Mouse (Mus musculus) right cerebral cortex, postnatal 4 days (tissue): ENCODE data around the gene Uchl5.

Source experiments
- DNase-seq: peaks from one replicate; pipeline ENCODE4 v3.0.0-alpha.2; 2022

Gene Uchl5

DNA sequence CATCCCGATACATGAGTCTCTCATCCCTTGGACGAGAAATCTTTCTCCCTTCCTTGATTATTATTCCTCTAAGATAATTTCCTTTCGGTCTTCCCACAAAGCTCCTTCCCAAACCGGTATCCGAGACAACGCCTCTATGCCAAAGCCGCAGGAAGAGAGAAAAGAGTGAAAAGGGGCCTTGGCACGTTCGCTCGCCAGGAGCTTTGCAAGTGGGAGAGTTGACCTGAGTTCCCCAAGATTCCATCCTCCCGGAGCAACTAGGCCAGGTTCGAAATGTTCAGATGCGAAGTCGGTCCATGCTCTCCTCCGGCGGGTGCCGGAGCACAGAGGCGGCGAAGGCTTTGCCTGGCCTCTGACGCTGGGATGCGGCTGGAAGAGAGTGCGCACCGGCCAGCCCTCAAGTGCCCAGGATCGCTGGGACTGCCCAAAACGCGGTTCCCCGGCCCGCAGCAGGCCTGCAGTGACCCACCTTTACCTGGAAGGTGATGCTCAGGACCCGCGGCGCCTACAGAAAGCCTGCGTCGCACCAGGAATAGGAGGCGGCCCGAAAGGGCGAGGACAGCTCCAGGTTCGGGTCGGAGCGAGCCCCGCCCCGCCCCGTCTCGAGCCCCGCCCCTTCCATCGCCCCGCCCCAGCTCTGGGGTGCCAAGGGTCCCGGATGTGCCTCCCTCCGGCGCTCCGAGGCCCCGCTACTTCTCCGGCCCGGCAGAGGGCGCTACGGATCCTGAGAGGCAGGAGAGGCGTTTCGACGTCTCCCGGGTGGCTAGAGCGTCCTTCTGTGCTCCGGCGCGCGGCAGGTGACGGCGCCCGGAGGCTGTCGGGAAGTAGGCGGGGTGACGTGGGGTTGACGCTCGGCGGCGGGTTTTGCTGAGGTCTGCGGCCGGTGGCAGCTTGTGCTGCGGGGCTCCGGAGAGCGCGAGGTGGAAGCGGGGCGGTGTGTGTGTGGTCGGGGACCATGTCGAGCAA, at the start of gene Uchl5, which contains the start of gene Trove2:
Gene Uchl5 (plus strand): TSS at position 827 of the 966 bp plus-strand sequence.
Gene Trove2 (minus strand): TSS at position 623 of the 966 bp plus-strand sequence.
- DNase-seq: peak; percentile 99

- DNase-seq: no peak
Measured at GRCm38 (mm10) chr1:143727701-143728445, 49.2 kb upstream of the Uchl5 start.

GRCm38 (mm10) chr1:143730899-143731298, 46.2 kb upstream of the Uchl5 start:
- no peak for DNase-seq

- no peak for DNase-seq
Measured at GRCm38 (mm10) chr1:143731691-143732090, 45.4 kb upstream of the Uchl5 start.

DNA sequence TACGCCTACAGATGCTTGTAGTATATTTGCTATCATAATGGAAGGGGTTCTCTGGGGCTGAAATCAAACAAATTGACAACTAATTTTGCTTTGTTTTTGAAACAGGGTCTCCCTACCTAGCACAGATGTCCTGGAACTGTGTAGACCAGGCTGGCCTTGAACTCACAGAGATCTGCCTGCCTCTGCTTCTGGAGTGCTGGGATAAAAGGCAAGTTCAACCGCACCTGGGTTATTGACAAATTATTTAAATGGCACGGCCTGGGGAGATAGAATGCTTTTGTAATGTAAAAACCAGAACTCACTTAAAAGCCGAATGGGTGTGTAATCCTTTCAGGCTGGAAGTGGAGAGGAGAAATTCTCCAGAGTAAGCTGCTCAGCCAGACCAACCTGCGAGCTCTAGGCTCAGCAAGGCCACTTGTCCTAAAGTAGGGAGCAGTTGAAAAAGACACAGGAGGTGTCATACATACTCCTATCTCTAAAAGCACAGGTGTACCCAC, 43.1 kb upstream of the Uchl5 start:
- DNase-seq: no peak

GRCm38 (mm10) chr1:143738811-143739210, 38.3 kb upstream of the Uchl5 start:
- no peak for DNase-seq

DNA sequence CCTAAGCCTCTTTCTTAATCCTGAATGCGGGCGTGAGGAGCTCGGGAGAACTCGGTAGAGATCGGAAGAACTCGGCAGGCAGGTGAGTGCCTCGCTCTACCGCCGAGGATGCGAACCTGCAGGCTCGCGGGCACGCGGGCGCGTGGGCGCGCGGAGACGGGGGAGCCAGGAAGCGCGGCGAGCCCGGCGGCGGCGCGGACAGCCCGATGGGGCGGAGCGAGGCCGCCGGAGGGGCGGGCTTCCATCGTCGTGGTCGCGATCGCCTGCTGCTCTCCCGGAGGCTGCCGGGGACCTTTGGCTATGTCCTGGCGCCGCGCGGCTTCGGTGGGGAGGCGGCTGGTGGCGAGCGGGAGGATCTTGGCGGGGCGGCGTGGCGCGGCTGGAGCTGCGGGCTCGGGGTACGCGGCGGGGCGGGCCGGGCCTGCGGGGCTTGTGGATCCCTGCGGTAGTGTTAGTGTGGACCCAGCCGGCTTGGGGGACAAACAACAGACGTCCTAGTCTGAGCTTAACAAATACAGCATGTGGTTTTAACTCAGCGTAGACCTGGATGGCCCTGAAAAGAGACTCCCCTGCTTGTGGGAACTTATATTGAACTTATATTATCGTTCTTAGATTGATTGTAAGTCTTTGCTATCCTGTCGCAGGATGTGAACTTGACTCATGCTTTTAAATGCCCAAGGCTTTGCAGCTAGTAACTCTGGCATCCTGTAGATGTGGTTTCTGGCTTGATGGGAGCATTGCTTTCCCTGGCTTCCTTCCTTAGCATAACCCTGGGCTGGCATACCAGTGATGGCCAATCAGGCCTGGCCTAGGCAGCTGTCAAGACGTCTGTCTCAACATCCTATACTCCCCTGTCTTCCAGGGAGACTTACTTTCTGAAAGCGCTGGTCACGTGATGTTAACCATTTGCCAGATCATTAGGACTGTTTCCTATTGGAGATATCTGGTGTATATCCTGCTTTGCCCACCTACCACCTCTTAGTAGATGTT, 37.4 kb upstream of the Uchl5 start:
- peak; percentile 89 for DNase-seq

- no peak for DNase-seq
Measured at GRCm38 (mm10) chr1:143740581-143740980, 36.5 kb upstream of the Uchl5 start.

DNA sequence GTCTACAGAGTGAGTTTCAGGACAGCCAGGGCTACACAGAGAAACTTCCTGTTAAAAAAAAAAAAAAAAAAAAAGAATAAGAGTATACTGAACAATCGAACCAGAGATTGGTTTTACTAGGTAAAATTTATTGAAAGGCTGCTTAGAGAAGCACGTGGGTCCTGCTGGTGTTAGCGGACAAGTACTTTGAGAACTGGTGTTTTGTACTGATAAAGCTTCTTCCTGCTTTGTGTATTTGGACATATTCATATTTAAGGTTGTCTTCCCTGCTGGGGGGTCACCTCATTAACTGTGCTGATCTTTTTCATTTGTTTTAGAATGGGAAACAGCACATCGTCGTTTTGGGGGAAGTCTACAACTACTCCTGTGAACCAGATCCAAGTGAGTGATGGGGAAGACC, 35.7 kb upstream of the Uchl5 start:
- no peak for DNase-seq

DNA sequence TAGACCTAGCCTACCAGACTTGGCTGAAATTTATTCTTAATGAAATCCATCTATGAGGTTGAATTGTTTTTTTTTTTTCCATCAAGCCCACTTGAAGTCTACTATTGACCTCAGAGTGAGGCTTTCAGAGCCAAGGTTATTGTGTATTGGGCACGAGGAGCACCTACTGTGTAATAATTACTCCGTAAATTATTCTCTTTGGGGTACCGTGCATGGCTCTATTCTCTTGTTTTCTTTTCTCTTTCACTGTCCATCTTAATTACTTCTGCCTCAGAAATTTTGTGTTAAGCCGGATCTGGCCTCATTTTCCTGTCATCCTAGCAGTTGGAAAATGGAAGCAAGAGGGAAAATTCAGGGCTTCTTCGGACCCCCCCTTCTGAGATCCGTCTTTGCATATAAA, 34.9 kb upstream of the Uchl5 start:
- DNase-seq: no peak

GRCm38 (mm10) chr1:143745871-143746270, 31.2 kb upstream of the Uchl5 start:
- no peak for DNase-seq

- no peak for DNase-seq
Measured at GRCm38 (mm10) chr1:143762159-143762558, 14.9 kb upstream of the Uchl5 start.

- no peak for DNase-seq
Measured at GRCm38 (mm10) chr1:143764443-143764842, 12.6 kb upstream of the Uchl5 start.

GRCm38 (mm10) chr1:143765801-143766200, 11.3 kb upstream of the Uchl5 start:
- DNase-seq: no peak

- no peak for DNase-seq
Measured at GRCm38 (mm10) chr1:143766238-143766637, 10.8 kb upstream of the Uchl5 start.

DNA sequence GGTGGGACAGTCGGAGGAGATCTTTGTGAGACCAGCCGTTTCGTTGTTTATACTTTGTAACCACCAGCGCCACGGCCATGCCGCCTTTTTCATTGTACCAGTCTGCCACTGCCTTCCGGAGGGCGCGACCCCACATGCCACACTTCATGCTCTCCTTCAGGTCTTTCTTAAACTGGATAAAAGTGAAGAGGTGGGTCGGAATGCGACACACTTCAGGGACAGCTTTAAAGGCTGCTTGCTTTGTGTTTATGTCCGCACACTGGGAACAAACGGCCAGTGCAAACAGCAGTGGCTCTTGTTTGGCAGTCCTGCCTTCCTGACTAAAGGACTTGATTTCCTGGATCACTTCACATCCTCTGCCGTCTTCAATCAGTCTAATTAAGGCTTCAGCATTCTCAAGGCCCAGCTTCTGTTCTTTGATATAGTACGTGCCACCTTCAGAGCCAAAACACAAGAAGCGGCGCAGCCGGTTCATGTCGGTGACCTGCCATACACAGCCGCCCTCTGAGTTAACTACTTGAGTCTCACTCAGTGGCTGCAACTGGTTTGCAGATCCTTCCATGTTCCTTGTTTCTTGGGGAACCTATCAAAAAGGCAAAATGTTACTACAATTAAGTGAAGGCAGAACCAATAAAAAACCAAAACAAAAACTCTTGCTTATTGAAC, 6.5 kb upstream of the Uchl5 start:
- DNase-seq: no peak

GRCm38 (mm10) chr1:143773082-143773481, 4.0 kb upstream of the Uchl5 start:
- DNase-seq: no peak

DNA sequence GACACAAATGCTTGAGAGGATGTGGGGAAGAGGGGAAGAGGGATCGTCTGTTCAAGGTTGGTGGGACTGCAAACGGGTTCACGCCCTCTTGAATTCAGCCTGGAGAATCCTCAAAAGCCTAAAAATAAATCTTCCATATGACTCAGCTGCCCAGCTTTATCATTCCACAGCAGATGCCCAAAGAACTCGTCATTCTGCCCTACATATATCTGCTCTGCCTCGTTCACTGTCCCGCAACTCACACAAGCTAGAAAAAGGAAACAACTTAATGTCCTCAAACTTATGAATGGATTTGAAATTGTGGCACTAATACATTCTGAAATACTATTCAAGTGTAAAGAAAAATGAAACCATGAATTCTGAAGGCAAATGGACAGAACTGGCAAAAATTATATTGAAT, 3.2 kb upstream of the Uchl5 start:
- no peak for DNase-seq

GRCm38 (mm10) chr1:143777558-143778218, 616 bp downstream of the Uchl5 start:
- no peak for DNase-seq

- no peak for DNase-seq
Measured at GRCm38 (mm10) chr1:143788584-143789227, 11.6 kb downstream of the Uchl5 start.

GRCm38 (mm10) chr1:143803537-143803936, 26.5 kb downstream of the Uchl5 start:
- DNase-seq: no peak
